Mouse (Mus musculus): ENCODE measurements around the gene Mageb3. TPM values are rescaled to one million over a fixed set of nuclear protein-coding genes. Genes with fewer than 3 reads are reported as not detected.
"Not testable (repeated sequence)": the region's sequence is repeated elsewhere in the genome, so short reads cannot be mapped to it uniquely, and the experiment has no call there.

Mageb3 gene
- not detected in 2 replicates for polyA plus RNA-seq (2012; rRNA removed)

DNA sequence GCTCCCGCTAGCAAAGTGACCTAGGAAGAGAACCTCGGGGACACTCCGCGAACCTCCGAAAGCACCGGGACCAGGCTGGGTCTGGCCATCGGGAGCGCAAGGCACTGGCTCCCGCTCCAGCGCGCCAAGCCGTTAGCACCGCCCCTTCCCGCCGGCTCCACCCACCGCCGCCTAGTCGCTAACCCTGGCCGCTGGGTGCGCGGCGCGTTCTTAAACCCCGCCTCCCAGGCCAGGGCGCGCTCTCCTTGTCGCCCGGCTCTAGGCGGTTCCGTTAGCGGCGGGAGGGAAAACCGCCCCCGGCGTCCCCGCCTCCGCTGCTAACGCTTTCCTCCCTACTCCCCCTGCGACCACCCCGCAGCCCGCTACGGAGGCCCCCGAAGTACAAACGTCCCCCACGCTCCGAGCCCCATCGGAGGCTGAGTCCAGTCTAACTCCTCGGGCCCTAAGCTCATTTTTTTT is at the start of gene Mageb3, which contains the start of gene Ctdspl2:
Gene Mageb3 (minus strand): TSS at position 328 of the 459 bp plus-strand sequence.
Gene Ctdspl2 (plus strand): TSS at position 237 of the 459 bp plus-strand sequence.
- DNase-seq (ENCODE audit: low read depth), result peak; percentile 31

GRCm38 (mm10) chr2:121995738-121996137 is 39.8 kb upstream of the Mageb3 start:
- DNase-seq (ENCODE audit: low read depth), result no peak

DNA sequence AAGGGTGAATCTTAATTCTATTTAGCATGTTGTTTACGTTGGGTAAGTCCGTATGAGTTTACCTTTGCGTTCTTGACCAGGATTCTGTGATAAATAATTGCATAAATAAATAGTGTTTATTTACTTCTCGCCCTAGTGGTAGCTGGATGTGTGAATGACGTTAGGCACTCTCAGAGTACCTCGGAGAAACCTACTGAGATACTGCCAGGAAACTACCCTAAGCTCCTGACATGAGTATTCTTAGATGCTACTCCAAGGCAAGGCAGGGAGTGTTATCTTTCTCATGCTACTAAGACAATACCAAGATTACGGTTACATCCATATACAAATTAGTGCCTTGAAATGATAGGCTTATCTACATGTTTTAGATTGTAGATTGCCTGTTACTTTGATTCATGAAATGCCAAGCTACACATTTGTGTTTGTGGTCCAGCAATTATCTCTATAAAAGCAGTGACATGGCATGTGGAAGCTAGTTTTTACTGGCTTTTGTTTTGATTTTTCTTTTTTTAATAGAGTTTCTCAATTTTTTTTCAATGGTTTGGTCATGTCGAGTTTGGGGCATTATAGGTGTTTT is 1.4 kb upstream of the Mageb3 start:
- DNase-seq (ENCODE audit: low read depth), result no peak

DNA sequence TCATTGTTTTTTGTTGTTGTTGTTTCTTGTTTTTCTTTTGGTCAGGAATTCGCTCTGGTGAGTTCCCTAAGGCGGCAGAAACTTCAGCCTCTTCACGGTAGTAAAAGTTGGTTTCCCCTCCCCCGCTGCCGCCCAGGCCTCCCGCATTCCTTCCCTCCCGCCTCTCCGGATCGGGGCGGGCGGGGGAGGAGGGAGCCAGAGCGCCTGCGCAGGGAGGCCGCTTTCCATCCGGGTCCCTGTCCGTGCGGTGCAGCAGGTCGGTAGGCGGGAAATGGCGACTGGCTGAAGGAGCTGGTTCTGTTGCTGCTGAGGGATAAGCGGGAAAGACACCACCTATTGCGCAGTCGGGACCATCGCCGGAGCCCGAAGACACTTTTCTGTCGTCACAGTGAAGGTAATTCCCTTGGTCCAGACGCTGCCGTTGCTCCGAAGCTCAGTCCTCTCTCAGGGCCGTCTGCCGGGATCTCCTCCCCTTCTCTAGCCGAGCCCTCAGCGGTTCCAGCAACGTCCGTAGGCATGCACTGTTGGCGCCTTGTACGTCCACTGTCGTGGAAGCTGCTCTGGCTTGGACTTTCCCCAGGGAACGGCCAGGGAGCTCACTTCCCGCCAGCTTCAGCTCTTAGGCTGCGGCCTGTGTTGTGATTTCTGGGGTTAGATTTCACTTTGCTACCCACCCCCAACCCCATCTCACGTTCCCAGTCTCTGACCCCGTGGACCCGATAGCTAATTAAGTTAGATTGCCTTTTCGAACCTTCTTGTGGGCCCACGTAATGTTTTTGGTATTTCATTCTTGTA is 529 bp upstream of the Mageb3 start:
- DNase-seq (ENCODE audit: low read depth), result no peak

- no peak for DNase-seq (ENCODE audit: low read depth)
These were observed 778 bp downstream of the Mageb3 start for GRCm38 (mm10) chr2:121954971-121955656.

DNA sequence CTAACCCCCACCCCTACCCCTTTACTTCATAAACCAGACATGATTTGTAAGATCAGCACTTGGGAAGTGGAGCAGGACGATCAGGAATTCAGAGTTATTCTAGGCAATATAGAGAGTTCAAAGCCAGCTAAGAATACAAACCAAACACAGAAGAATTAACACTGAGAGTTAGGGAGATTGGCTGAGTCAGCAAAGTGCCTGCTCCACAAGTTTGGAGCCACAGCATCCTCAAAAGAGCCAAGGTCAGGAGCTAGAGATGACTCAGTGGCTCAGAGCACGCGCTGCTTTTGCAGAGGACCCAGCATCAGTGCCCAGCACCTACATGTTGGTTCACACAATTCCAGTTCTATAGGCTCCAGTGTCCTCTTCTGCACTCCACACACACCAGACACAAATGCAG is 12.5 kb downstream of the Mageb3 start:
- no peak for DNase-seq (ENCODE audit: low read depth)

DNA sequence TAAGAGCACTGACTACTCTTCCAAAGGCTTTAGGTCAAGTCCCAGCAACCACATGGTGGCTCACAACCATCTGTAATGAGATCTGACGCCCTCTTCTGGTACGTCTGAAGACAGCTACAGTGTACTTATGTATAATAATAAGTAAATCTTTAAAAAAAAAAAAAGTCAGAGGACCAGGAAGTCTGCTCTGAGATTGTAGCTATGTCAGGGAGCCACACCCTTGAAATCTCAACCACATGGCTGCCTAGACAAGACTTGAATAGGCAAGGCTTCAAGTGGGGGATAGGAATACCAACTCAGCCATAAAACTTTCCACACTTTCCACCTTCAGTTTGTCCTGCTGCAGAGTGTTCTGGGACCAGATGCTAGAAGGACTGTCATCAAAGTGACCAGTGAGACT is 18.3 kb downstream of the Mageb3 start:
- DNase-seq (ENCODE audit: low read depth), result not testable (repeated sequence)

DNA sequence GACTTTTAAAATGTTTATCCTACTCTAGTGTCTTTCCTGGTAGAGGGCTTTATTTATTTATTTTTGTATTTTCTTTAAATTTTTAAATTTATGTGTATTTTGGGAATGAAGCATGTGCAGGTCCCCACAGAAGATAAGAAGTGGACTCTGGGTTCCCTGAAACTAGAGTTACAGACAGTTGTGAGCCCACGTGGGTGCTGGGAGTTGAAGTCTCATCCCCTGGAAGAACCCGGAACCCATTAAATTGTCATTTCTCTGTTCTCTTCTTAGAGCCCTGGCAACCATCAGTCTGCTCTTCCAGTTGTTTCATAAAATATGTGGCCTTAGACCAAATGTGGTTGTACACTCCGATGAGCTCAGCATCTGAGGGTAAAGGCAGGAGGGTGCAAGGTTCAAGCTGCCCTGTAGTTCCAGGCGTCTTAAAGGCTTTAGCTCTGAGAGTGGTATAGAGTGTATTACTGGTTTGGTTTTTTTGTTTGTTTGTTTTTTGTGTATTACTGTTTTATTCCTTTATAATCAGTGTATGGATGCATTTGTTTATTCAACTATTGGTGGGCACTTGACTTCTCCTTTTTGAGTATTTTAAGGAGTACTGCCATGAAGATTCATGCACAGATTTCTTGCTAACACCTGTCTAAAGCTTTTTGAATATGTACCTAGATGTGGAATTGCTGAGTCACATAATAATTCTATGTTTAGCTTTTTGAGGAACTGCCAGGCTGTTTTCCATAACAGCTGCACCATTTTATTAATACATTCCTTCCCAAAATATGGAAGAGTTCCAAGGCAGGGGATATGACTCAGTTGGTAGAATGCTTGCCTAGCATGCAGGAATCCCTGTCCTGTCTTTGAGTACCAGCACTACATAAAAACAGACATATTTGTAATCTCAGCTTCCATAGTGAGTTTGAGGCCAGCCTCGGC is 39.6 kb downstream of the Mageb3 start:
- no peak for DNase-seq (ENCODE audit: low read depth)

DNA sequence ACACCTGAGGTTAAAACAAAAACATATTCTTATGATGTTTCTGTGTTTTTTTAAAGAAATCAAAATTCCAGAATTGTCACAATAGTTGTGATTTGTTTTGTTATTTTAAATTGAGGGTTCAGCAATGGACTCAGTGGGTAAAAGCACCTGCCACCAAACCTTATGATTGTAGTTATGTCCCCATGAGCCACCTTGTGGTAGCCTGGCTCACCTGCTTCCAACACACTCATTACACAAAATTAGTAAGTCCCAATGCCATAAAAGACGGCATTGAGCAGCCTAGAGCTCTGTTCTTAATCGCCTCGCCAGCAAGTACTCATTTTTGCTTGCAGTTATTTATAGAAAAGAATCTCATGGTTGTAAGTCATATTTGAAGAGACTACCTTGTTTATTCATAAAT is 45.9 kb downstream of the Mageb3 start:
- no peak for DNase-seq (ENCODE audit: low read depth)

Other genes with a start within 250 kb of the Mageb3 start
- gene Frmd5, start 149.0 kb downstream of the Mageb3 start, polyA plus RNA-seq (2012; rRNA removed), result 2.4 and 2.6 TPM in 2 replicates
- gene Casc4, start 89.1 kb downstream of the Mageb3 start, polyA plus RNA-seq (2012; rRNA removed), result 4.2 and 10.5 TPM in 2 replicates
- gene Ctdspl2, start 91 bp downstream of the Mageb3 start, polyA plus RNA-seq (2012; rRNA removed), result 6.5 and 7.5 TPM in 2 replicates
- 4.0 and 6.4 TPM in 2 replicates for gene Eif3j1, start 72.5 kb upstream of the Mageb3 start, polyA plus RNA-seq (2012; rRNA removed)
- gene Spg11, start 162.3 kb upstream of the Mageb3 start, polyA plus RNA-seq (2012; rRNA removed), result 12.1 and 17.1 TPM in 2 replicates
- 997 and 1,419 TPM in 2 replicates for gene B2m, start 191.6 kb upstream of the Mageb3 start, polyA plus RNA-seq (2012; rRNA removed)
- 0.15 and 0.23 TPM in 2 replicates for gene Trim69, start 204.6 kb upstream of the Mageb3 start, polyA plus RNA-seq (2012; rRNA removed)
- gene Patl2, start 230.1 kb upstream of the Mageb3 start, polyA plus RNA-seq (2012; rRNA removed), result 0.13 and 0.38 TPM in 2 replicates
- not detected in 2 replicates for gene Terb2, start 230.2 kb upstream of the Mageb3 start, polyA plus RNA-seq (2012; rRNA removed)